Mouse (Mus musculus) activated CD4-positive, CD25-positive, alpha-beta regulatory T cell (primary cell): ENCODE measurements around the gene Gm3512. TPM values are rescaled to one million over a fixed set of nuclear protein-coding genes. Genes with fewer than 3 reads are reported as not detected.

ENCODE experiments used
- polyA plus RNA-seq, 2 experiments: library from polyadenylated mRNA; unstranded; fragments of 100-300 nt; shearing (Covaris generic); gene quantifications; one replicate each; pipeline ENCODE4 v1.2.1; 2017

Gene Gm3512
- 1 to 10 TPM; 3.6 to 3.7 TPM for polyA plus RNA-seq

DNA sequence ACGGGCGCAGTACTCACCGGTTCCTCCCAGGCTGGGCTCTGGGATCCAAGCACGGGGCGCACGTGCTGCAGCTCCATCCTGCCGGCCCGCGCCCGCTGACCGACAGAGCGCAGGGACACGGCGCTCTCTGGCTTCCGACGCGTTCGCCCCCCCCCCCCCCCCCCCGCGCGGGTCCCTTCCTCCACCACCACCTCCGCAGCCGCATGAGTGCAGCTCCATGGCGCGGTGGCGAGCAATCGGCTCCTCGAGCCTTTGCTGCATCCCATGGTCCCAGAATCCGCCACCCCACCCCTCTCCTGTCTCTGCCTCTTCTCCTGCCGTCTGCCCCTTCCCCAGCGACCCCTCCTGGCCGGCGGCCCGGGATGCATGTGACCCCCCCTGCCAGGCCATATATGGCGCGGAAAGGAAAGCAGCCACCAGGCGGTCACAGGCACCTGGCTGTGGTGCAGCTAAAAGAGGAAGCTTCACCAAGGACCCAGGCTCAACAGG lies at the start of gene Gm3512:
Gm3512 (minus strand) TSS at position 51 of the 489 bp plus-strand sequence.

DNA sequence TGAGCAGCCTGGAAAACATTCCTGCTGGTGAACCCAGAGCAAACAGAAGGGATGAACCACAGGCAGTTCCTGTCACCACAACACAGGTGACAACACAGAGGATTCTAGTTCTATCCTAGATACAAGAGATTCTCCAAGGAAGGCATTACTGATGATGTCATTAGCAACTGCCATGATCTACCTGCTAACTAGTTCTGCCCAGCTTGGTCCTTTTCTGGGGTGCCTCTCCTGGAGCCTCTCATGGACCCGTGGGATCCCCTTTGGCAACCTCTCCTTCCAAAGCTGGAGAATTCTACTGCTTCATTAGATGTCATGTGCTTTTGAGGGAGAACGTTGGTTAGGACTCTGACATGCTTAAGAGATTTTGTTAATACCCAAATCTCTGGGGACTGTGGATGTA lies 20.1 kb upstream of the Gm3512 start, which contains the start of gene Gm16434:
Gm16434 (minus strand) TSS at position 101 of the 400 bp plus-strand sequence.

DNA sequence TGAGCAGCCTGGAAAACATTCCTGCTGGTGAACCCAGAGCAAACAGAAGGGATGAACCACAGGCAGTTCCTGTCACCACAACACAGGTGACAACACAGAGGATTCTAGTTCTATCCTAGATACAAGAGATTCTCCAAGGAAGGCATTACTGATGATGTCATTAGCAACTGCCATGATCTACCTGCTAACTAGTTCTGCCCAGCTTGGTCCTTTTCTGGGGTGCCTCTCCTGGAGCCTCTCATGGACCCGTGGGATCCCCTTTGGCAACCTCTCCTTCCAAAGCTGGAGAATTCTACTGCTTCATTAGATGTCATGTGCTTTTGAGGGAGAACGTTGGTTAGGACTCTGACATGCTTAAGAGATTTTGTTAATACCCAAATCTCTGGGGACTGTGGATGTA lies 49.0 kb downstream of the Gm3512 start, which contains the start of gene Gm6676:
Gm6676 (minus strand) TSS at position 101 of the 400 bp plus-strand sequence.

Other genes with a start within 250 kb of the Gm3512 start
- not detected for gene Gm6356, start 200.7 kb downstream of the Gm3512 start, polyA plus RNA-seq
- 1 to 10 TPM in 1 of 2 experiments, under 1 TPM in 1; 0.47 to 1.2 TPM for gene Gm10406, start 147.1 kb downstream of the Gm3512 start, polyA plus RNA-seq
- gene Gm3685, start 129.6 kb downstream of the Gm3512 start, polyA plus RNA-seq, result not detected
- gene Gm3696, start 73.9 kb downstream of the Gm3512 start, polyA plus RNA-seq, result 1 to 10 TPM; 1.8 to 2.4 TPM
- not detected for gene Gm6676, start 49.1 kb downstream of the Gm3512 start, polyA plus RNA-seq
- gene Gm16434, start 20.0 kb upstream of the Gm3512 start, polyA plus RNA-seq, result not detected
- not detected for gene Gm3727, start 90.2 kb upstream of the Gm3512 start, polyA plus RNA-seq
- 1 to 10 TPM; 6.0 to 6.3 TPM for gene Gm3739, start 140.5 kb upstream of the Gm3512 start, polyA plus RNA-seq
- gene Gm5797, start 157.9 kb upstream of the Gm3512 start, polyA plus RNA-seq, result not detected
- not detected for gene Gm8374, start 190.6 kb upstream of the Gm3512 start, polyA plus RNA-seq